Mouse (Mus musculus): ENCODE results near the gene Adgra3. TPM values are rescaled to one million over a fixed set of nuclear protein-coding genes. Genes with fewer than 3 reads are reported as not detected.

Adgra3 gene
- 4.5 and 4.9 TPM in 2 replicates for polyA plus RNA-seq (2012; rRNA removed)
- 4.0 and 5.1 TPM in 2 replicates for polyA plus RNA-seq (2014; fragmentation: Nextera tagmentation; extraction: Ambion mirVana)

DNA sequence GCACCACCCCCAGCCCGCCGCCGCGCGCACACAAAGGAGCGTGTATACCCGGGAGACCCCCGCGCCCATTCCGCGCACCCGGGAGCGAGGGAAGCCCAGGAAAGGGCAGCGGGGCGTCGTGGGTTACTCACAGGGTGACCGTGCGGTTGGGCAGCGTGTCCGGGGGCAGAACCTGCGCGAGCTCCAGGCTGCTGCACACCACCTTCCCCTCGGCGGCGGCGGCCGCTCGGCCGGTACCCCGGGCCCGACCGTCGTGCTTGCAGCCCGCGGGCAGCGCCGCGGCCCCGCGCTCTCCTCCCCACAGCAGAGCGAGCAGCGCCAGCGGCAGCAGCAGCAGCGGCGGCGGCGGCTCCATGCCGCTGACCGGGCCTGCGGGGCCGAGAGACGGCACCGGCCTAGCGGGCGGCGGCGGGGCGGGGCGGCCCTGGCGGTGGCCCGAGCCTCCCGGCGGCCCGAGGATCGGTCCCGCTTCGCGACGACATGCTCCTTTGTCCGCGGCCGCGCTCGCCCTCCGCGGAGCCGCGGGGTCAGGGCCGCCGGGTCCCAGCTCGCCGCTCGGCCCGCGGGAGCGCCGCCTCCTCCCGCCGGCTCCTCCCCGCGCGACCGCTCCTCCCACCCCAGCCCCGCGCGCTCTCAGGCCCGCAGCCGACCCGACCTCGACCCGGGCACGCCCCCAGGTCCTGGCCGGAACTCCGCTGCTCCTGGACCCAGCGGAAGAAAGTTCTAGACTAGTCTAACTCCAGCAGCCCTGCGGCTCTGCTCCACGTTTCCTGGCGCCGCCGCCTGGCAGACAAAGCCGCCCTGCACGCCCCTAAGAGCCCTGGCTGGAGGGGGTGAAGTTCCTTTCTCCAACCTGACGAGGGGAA lies at the start of gene Adgra3:
Adgra3 (minus strand) TSS at position 586 of the 866 bp plus-strand sequence.
- no peaks in the 10 kb centered on the region; the same call in 1 of the 2 replicates for H3K27me3 ChIP-seq (ENCODE audit: control insufficient read depth, insufficient read depth, low read length)
- H3K4me2 ChIP-seq (ENCODE audit: low read depth): peak within 1 kb of the TSS; percentile 91
- no peak within 1 kb of the TSS for H3K27ac ChIP-seq
- no peaks in the 10 kb centered on the region for H3K36me3 ChIP-seq (replicated peaks; ENCODE audit: control insufficient read depth, insufficient read depth, low read depth)
- DNase-seq (ENCODE audit: low read depth in 3 of 3, low spot score in 3 of 3): peak; percentile 45 to 56 (median 50)
- peaks cover 0 to 16% of the 10 kb centered on the region in 2 experiments; a peak in 3 of 4 replicates for H3K4me1 ChIP-seq (replicated peaks; ENCODE audit: control insufficient read depth in 2 of 2, insufficient read depth in 2 of 2, low read length in 1 of 2)
- no peaks in the 10 kb centered on the region for H3K9me3 ChIP-seq (ENCODE audit: control insufficient read depth, low read length)
- 1% methylated on average over 101 of the region's 113 CpGs for WGBS (ENCODE audit: insufficient replicate concordance)
- ATAC-seq (ENCODE audit: insufficient read depth): peak; percentile 93
- TF ChIP-seq CTCF (IDR thresholded peaks at IDR 0.05; ENCODE audit: low read depth): peak; percentile 26; the same call in 1 of the 2 replicates
- no peak for TF ChIP-seq EP300 (IDR thresholded peaks at IDR 0.05; ENCODE audit: low read depth)
- peak within 1 kb of the TSS; percentile 75 for H3K9ac ChIP-seq (replicated peaks)
- peak within 1 kb of the TSS; percentile 57 to 75 for H3K4me3 ChIP-seq (ENCODE audit: insufficient read depth in 1 of 2, low read depth in 2 of 2, low read length in 2 of 2)

DNA sequence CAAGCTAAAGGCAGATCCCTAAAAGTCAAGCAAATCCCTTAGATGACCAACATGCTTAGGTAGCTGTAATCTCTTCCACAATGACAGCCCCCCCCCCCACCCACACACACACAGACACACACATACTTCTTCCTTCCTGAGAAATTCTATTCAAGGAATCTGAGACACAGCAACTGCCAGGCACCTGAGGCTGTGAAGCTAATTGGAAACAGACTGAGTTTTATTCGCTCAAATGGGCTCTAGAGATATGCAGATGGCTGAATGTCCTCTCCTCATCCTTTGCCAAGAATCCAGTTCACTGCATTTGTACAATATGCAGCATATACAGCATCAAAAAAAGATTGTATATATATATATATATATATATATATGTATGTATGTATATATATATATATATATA lies 24.6 kb upstream of the Adgra3 start:
- no peak overlapping the region for H3K9ac ChIP-seq (replicated peaks)
- ATAC-seq (ENCODE audit: insufficient read depth) (no peak), DNase-seq (ENCODE audit: low read depth in 3 of 3, low spot score in 3 of 3) (no peak)
- WGBS (ENCODE audit: insufficient replicate concordance): 73% methylated on average over 1 of the region's 1 CpGs
- no peak for TF ChIP-seq EP300 (IDR thresholded peaks at IDR 0.05; ENCODE audit: low read depth)
- no peak for TF ChIP-seq CTCF (IDR thresholded peaks at IDR 0.05; ENCODE audit: low read depth)
- no peaks in the 10 kb centered on the region for H3K4me1 ChIP-seq (replicated peaks; ENCODE audit: control insufficient read depth in 2 of 2, insufficient read depth in 2 of 2, low read length in 1 of 2)
- H3K27ac ChIP-seq: no peak overlapping the region
- H3K4me2 ChIP-seq (ENCODE audit: low read depth): no peak overlapping the region
- no peaks in the 10 kb centered on the region for H3K27me3 ChIP-seq (ENCODE audit: control insufficient read depth, insufficient read depth, low read length)
- H3K36me3 ChIP-seq (replicated peaks; ENCODE audit: control insufficient read depth, insufficient read depth, low read depth): no peaks in the 10 kb centered on the region
- no peak overlapping the region for H3K4me3 ChIP-seq (ENCODE audit: insufficient read depth in 1 of 2, low read depth in 2 of 2, low read length in 2 of 2)
- H3K9me3 ChIP-seq (ENCODE audit: control insufficient read depth, low read length): no peaks in the 10 kb centered on the region

DNA sequence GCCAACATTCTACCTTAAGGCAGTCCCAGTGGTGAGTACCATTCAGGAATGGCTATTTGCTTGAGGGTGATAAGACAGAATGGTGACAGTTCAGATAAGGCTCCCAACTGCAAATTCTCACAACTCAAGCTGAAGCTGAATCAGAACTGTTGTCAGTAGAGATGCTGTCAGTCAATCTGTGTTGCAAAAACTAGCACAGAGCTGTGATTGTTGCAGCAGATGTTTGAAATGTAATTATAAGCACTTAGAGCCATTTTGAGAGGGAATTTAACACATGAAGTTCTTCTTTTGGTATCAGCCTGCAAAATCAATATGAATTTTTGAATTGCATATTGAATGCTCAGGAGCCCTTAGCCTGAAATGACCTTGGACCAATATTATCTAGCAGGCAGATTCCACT lies 15.4 kb upstream of the Adgra3 start:
- Histone ChIP-seq H3K4me1 (replicated peaks; ENCODE audit: control insufficient read depth in 2 of 2, insufficient read depth in 2 of 2, low read length in 1 of 2) (no peaks in the 10 kb centered on the region), H3K9me3 (ENCODE audit: control insufficient read depth, low read length) (no peaks in the 10 kb centered on the region), H3K9ac (replicated peaks) (no peak overlapping the region), H3K36me3 (replicated peaks; ENCODE audit: control insufficient read depth, insufficient read depth, low read depth) (no peaks in the 10 kb centered on the region), H3K27me3 (ENCODE audit: control insufficient read depth, insufficient read depth, low read length) (no peaks in the 10 kb centered on the region), H3K27ac (no peak overlapping the region), H3K4me3 (ENCODE audit: insufficient read depth in 1 of 2, low read depth in 2 of 2, low read length in 2 of 2) (no peak overlapping the region), H3K4me2 (ENCODE audit: low read depth) (no peak overlapping the region)
- ATAC-seq (ENCODE audit: insufficient read depth) (no peak), DNase-seq (ENCODE audit: low read depth in 3 of 3, low spot score in 3 of 3) (no peak)
- TF ChIP-seq EP300 (IDR thresholded peaks at IDR 0.05; ENCODE audit: low read depth): no peak
- TF ChIP-seq CTCF (IDR thresholded peaks at IDR 0.05; ENCODE audit: low read depth): no peak

DNA sequence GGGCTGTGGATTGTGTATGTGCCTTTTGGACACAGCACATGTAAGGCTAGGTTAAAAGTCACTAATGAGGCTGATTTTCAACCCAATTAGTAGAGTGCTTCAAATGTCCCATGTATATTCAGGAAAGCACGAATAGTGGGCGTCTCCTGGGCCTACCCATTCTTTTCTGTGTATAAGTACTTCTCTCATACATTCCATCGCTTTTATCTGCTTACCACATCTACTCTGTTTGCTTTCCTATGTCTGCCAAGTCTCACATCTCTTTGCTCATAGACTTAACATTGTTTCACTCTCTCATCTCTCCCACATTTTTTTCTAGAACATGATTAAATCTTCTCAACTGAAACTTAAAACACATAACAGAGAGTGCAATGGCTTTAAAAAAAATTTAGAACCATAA lies 5.4 kb upstream of the Adgra3 start:
- Histone ChIP-seq H3K9ac (replicated peaks) (no peak overlapping the region), H3K36me3 (replicated peaks; ENCODE audit: control insufficient read depth, insufficient read depth, low read depth) (no peaks in the 10 kb centered on the region), H3K4me2 (ENCODE audit: low read depth) (no peak overlapping the region), H3K27ac (no peak overlapping the region), H3K27me3 (ENCODE audit: control insufficient read depth, insufficient read depth, low read length) (no peaks in the 10 kb centered on the region), H3K4me1 (replicated peaks; ENCODE audit: control insufficient read depth in 2 of 2, insufficient read depth in 2 of 2, low read length in 1 of 2) (peaks cover 0 to 5% of the 10 kb centered on the region in 2 experiments; a peak in 3 of 4 replicates), H3K9me3 (ENCODE audit: control insufficient read depth, low read length) (no peaks in the 10 kb centered on the region), H3K4me3 (ENCODE audit: insufficient read depth in 1 of 2, low read depth in 2 of 2, low read length in 2 of 2) (no peak overlapping the region)
- ATAC-seq (ENCODE audit: insufficient read depth) (no peak), DNase-seq (ENCODE audit: low read depth in 3 of 3, low spot score in 3 of 3) (no peak)
- no peak for TF ChIP-seq EP300 (IDR thresholded peaks at IDR 0.05; ENCODE audit: low read depth)
- TF ChIP-seq CTCF (IDR thresholded peaks at IDR 0.05; ENCODE audit: low read depth): no peak
- WGBS (ENCODE audit: insufficient replicate concordance): 65% methylated on average over 3 of the region's 3 CpGs

DNA sequence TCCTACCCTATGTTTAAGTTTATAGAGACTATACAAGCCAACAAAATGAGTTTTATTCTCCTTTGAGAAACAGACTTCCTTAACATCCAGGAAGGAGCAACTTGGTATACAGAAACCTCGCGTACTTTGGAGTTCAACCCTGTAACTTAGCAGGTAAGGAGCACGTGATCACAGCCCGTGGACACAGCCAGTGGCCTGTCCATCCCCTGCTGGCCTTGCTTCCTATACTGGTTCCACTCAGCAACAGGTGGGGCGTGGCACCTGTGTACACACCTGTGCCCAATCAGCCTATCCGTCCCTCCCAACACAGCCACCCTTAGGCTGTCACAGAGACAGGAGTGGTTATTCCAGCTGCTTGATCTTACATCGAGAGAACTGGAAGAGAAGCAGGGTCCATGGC lies 780 bp upstream of the Adgra3 start:
- no peaks in the 10 kb centered on the region; the same call in 1 of the 2 replicates for H3K27me3 ChIP-seq (ENCODE audit: control insufficient read depth, insufficient read depth, low read length)
- H3K36me3 ChIP-seq (replicated peaks; ENCODE audit: control insufficient read depth, insufficient read depth, low read depth): no peaks in the 10 kb centered on the region
- peak overlapping the region; percentile 91 for H3K4me2 ChIP-seq (ENCODE audit: low read depth)
- no peak for ATAC-seq (ENCODE audit: insufficient read depth)
- no peak for TF ChIP-seq CTCF (IDR thresholded peaks at IDR 0.05; ENCODE audit: low read depth)
- TF ChIP-seq EP300 (IDR thresholded peaks at IDR 0.05; ENCODE audit: low read depth): no peak
- no peak overlapping the region for H3K27ac ChIP-seq
- H3K9ac ChIP-seq (replicated peaks): no peak overlapping the region
- DNase-seq (ENCODE audit: low read depth in 3 of 3, low spot score in 3 of 3): no peak
- peaks cover 0 to 16% of the 10 kb centered on the region in 2 experiments; a peak in 3 of 4 replicates for H3K4me1 ChIP-seq (replicated peaks; ENCODE audit: control insufficient read depth in 2 of 2, insufficient read depth in 2 of 2, low read length in 1 of 2)
- no peaks in the 10 kb centered on the region for H3K9me3 ChIP-seq (ENCODE audit: control insufficient read depth, low read length)
- H3K4me3 ChIP-seq (ENCODE audit: insufficient read depth in 1 of 2, low read depth in 2 of 2, low read length in 2 of 2): peak overlapping the region; percentile 57 to 75; a peak in 2 of 4 replicates
- 75% methylated on average over 7 of the region's 7 CpGs for WGBS (ENCODE audit: insufficient replicate concordance)

Measured in liver, embryonic 14.5 days (tissue).